Mouse (Mus musculus): ENCODE results near the gene Fbxl3. TPM values are rescaled to one million over a fixed set of nuclear protein-coding genes. Genes with fewer than 3 reads are reported as not detected.

The Fbxl3 gene
- 18.5 and 21.3 TPM in 2 replicates for polyA plus RNA-seq (2015; fragmentation: Nextera tagmentation; extraction: Ambion mirVana)

DNA sequence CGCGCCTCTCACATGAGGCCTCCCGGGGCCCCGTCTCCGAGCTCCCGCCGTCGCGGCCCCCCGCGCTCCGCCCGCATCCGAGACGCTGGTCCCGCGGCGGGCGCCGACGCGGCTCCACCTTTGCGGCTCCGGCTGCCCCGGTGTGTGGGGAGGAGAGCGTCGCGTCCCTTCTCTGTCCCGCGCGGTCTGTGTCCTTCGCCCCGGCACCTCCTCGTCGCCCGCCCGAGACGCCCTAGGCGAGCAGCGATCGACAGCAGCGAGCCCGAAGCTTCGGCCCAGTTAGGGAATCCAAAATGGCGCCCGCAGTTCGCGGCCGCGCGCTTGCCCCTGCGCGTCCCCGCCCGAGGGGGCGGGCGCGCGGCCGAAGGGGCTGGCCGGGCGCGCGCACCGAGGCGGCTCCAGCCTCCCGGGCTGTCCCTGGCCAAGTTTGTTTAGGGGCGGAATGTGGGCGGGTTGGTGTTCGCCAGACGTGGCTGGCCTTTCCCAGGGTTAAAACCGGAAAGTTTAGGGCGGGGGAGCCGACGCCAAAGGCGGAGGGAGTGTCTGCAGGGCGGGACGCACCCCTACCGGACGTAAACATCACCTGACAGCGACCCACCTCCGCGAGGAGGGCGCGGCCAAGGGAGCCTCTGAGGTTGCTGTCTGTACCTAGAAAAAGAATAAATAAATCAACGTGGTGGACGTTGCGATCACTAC is at the start of gene Fbxl3:
Fbxl3 (minus strand) TSS at position 329 of the 696 bp plus-strand sequence.
- ATAC-seq, result peak; percentile 87
- under 1% methylated on average over 83 of the region's 88 CpGs for WGBS
- Histone ChIP-seq H3K9ac (ENCODE audit: low read depth, low read length) (peak within 1 kb of the TSS; percentile 88), H3K4me2 (ENCODE audit: low read length) (peak within 1 kb of the TSS; percentile 81), H3K36me3 (ENCODE audit: control insufficient read depth, insufficient read depth, low read length) (peaks cover 3% of the 10 kb centered on the region; the same call in 1 of the 2 replicates), H3K9me3 (ENCODE audit: control insufficient read depth, low read length) (no peaks in the 10 kb centered on the region), H3K27ac (ENCODE audit: low read depth, low read length) (peak within 1 kb of the TSS; percentile 97), H3K4me1 (ENCODE audit: control insufficient read depth, insufficient read depth, low read depth, low read length) (peaks cover 18% of the 10 kb centered on the region), H3K4me3 (ENCODE audit: low read length) (peak within 1 kb of the TSS; percentile 79), H3K27me3 (replicated peaks; ENCODE audit: control insufficient read depth, insufficient read depth, low read length) (no peaks in the 10 kb centered on the region)

GRCm38 (mm10) chr14:103131991-103132390 is 32.6 kb upstream of the Fbxl3 start:
- Histone ChIP-seq H3K9ac (ENCODE audit: low read depth, low read length) (no peak overlapping the region), H3K4me3 (ENCODE audit: low read length) (no peak overlapping the region), H3K9me3 (ENCODE audit: control insufficient read depth, low read length) (no peaks in the 10 kb centered on the region), H3K4me1 (ENCODE audit: control insufficient read depth, insufficient read depth, low read depth, low read length) (no peaks in the 10 kb centered on the region), H3K4me2 (ENCODE audit: low read length) (no peak overlapping the region), H3K27ac (ENCODE audit: low read depth, low read length) (no peak overlapping the region), H3K36me3 (ENCODE audit: control insufficient read depth, insufficient read depth, low read length) (peaks cover 31% of the 10 kb centered on the region), H3K27me3 (replicated peaks; ENCODE audit: control insufficient read depth, insufficient read depth, low read length) (no peaks in the 10 kb centered on the region)
- WGBS, result 75% methylated on average over 2 of the region's 2 CpGs
- no peak for ATAC-seq

- Histone ChIP-seq H3K4me2 (ENCODE audit: low read length) (no peak overlapping the region), H3K27ac (ENCODE audit: low read depth, low read length) (no peak overlapping the region), H3K9me3 (ENCODE audit: control insufficient read depth, low read length) (no peaks in the 10 kb centered on the region), H3K9ac (ENCODE audit: low read depth, low read length) (no peak overlapping the region), H3K36me3 (ENCODE audit: control insufficient read depth, insufficient read depth, low read length) (peaks cover 41% of the 10 kb centered on the region), H3K4me3 (ENCODE audit: low read length) (no peak overlapping the region), H3K27me3 (replicated peaks; ENCODE audit: control insufficient read depth, insufficient read depth, low read length) (no peaks in the 10 kb centered on the region), H3K4me1 (ENCODE audit: control insufficient read depth, insufficient read depth, low read depth, low read length) (no peaks in the 10 kb centered on the region)
- 85% methylated on average over 6 of the region's 6 CpGs for WGBS
- no peak for ATAC-seq
Measured at GRCm38 (mm10) chr14:103125756-103126155, 26.4 kb upstream of the Fbxl3 start.

DNA sequence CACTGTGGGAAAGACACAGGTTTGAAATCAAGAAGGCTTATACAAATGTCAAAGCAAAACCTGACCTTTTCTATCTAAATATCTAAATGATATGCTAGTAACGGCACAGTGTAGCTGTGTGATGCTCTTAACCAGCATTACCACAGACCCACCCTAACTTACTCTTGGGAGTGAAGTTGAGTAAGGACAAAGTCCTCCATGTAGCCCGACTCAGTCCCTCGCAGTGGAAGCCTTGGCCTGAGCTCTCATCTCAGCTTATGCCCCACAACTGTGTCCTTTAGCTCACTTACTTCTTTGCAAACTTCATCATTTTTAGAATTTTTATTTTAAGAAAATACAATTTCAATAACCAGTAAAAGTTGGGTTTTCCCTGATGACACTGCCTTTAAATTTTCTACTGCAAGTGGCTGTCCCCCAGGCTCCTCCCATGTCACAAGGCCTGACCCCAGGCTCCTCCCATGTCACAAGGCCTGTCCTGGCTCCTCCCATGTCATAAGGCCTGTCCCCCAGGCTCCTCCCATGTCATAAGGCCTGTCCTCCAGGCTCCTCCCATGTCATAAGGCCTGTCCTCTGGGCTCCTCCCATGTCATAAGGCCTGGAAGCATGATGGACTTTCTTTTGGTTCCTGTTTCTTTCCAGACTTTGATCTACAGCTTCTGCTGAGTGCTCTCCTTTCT is 15.8 kb upstream of the Fbxl3 start:
- Histone ChIP-seq H3K27me3 (replicated peaks; ENCODE audit: control insufficient read depth, insufficient read depth, low read length) (no peaks in the 10 kb centered on the region), H3K9ac (ENCODE audit: low read depth, low read length) (no peak overlapping the region), H3K4me1 (ENCODE audit: control insufficient read depth, insufficient read depth, low read depth, low read length) (no peaks in the 10 kb centered on the region), H3K27ac (ENCODE audit: low read depth, low read length) (no peak overlapping the region), H3K9me3 (ENCODE audit: control insufficient read depth, low read length) (no peaks in the 10 kb centered on the region), H3K4me2 (ENCODE audit: low read length) (no peak overlapping the region), H3K4me3 (ENCODE audit: low read length) (no peak overlapping the region), H3K36me3 (ENCODE audit: control insufficient read depth, insufficient read depth, low read length) (peaks cover 49% of the 10 kb centered on the region)
- 98% methylated on average over 3 of the region's 3 CpGs for WGBS
- ATAC-seq, result no peak

GRCm38 (mm10) chr14:103112606-103113363 is 13.4 kb upstream of the Fbxl3 start:
- ATAC-seq, result no peak
- H3K4me2 ChIP-seq (ENCODE audit: low read length), result no peak overlapping the region
- peaks cover 35% of the 10 kb centered on the region for H3K36me3 ChIP-seq (ENCODE audit: control insufficient read depth, insufficient read depth, low read length)
- H3K9me3 ChIP-seq (ENCODE audit: control insufficient read depth, low read length), result no peaks in the 10 kb centered on the region
- H3K9ac ChIP-seq (ENCODE audit: low read depth, low read length), result no peak overlapping the region
- H3K4me1 ChIP-seq (ENCODE audit: control insufficient read depth, insufficient read depth, low read depth, low read length), result no peaks in the 10 kb centered on the region
- no peaks in the 10 kb centered on the region for H3K27me3 ChIP-seq (replicated peaks; ENCODE audit: control insufficient read depth, insufficient read depth, low read length)
- 89% methylated on average over 3 of the region's 3 CpGs for WGBS
- no peak overlapping the region for H3K27ac ChIP-seq (ENCODE audit: low read depth, low read length)
- no peak overlapping the region for H3K4me3 ChIP-seq (ENCODE audit: low read length)

GRCm38 (mm10) chr14:103109971-103110370 is 10.6 kb upstream of the Fbxl3 start:
- Histone ChIP-seq H3K27ac (ENCODE audit: low read depth, low read length) (no peak overlapping the region), H3K27me3 (replicated peaks; ENCODE audit: control insufficient read depth, insufficient read depth, low read length) (no peaks in the 10 kb centered on the region), H3K36me3 (ENCODE audit: control insufficient read depth, insufficient read depth, low read length) (peaks cover 16% of the 10 kb centered on the region), H3K9ac (ENCODE audit: low read depth, low read length) (no peak overlapping the region), H3K4me1 (ENCODE audit: control insufficient read depth, insufficient read depth, low read depth, low read length) (no peaks in the 10 kb centered on the region), H3K9me3 (ENCODE audit: control insufficient read depth, low read length) (no peaks in the 10 kb centered on the region), H3K4me3 (ENCODE audit: low read length) (no peak overlapping the region), H3K4me2 (ENCODE audit: low read length) (no peak overlapping the region)
- 81% methylated on average over 4 of the region's 4 CpGs for WGBS
- ATAC-seq, result no peak

GRCm38 (mm10) chr14:103106301-103106700 is 6.9 kb upstream of the Fbxl3 start:
- Histone ChIP-seq H3K9me3 (ENCODE audit: control insufficient read depth, low read length) (no peaks in the 10 kb centered on the region), H3K4me2 (ENCODE audit: low read length) (no peak overlapping the region), H3K4me1 (ENCODE audit: control insufficient read depth, insufficient read depth, low read depth, low read length) (no peaks in the 10 kb centered on the region), H3K27ac (ENCODE audit: low read depth, low read length) (no peak overlapping the region), H3K9ac (ENCODE audit: low read depth, low read length) (no peak overlapping the region), H3K36me3 (ENCODE audit: control insufficient read depth, insufficient read depth, low read length) (no peaks in the 10 kb centered on the region), H3K27me3 (replicated peaks; ENCODE audit: control insufficient read depth, insufficient read depth, low read length) (no peaks in the 10 kb centered on the region), H3K4me3 (ENCODE audit: low read length) (no peak overlapping the region)
- ATAC-seq, result no peak
- 95% methylated on average over 2 of the region's 2 CpGs for WGBS

- H3K36me3 ChIP-seq (ENCODE audit: control insufficient read depth, insufficient read depth, low read length), result no peaks in the 10 kb centered on the region
- H3K27ac ChIP-seq (ENCODE audit: low read depth, low read length), result no peak overlapping the region
- H3K9me3 ChIP-seq (ENCODE audit: control insufficient read depth, low read length), result no peaks in the 10 kb centered on the region
- no peak overlapping the region for H3K4me2 ChIP-seq (ENCODE audit: low read length)
- WGBS, result 72% methylated on average over 10 of the region's 10 CpGs
- ATAC-seq, result no peak
- no peaks in the 10 kb centered on the region for H3K27me3 ChIP-seq (replicated peaks; ENCODE audit: control insufficient read depth, insufficient read depth, low read length)
- H3K4me1 ChIP-seq (ENCODE audit: control insufficient read depth, insufficient read depth, low read depth, low read length), result peaks cover 2% of the 10 kb centered on the region; the same call in 1 of the 2 replicates
- H3K9ac ChIP-seq (ENCODE audit: low read depth, low read length), result no peak overlapping the region
- H3K4me3 ChIP-seq (ENCODE audit: low read length), result no peak overlapping the region
Measured at GRCm38 (mm10) chr14:103102731-103103335, 3.5 kb upstream of the Fbxl3 start.

GRCm38 (mm10) chr14:103102246-103102645 is 2.9 kb upstream of the Fbxl3 start:
- H3K4me1 ChIP-seq (ENCODE audit: control insufficient read depth, insufficient read depth, low read depth, low read length), result peaks cover 6% of the 10 kb centered on the region
- H3K4me2 ChIP-seq (ENCODE audit: low read length), result no peak overlapping the region
- no peaks in the 10 kb centered on the region for H3K27me3 ChIP-seq (replicated peaks; ENCODE audit: control insufficient read depth, insufficient read depth, low read length)
- no peak overlapping the region for H3K27ac ChIP-seq (ENCODE audit: low read depth, low read length)
- ATAC-seq, result no peak
- H3K4me3 ChIP-seq (ENCODE audit: low read length), result no peak overlapping the region
- no peaks in the 10 kb centered on the region for H3K9me3 ChIP-seq (ENCODE audit: control insufficient read depth, low read length)
- no peak overlapping the region for H3K9ac ChIP-seq (ENCODE audit: low read depth, low read length)
- WGBS, result 62% methylated on average over 6 of the region's 6 CpGs
- H3K36me3 ChIP-seq (ENCODE audit: control insufficient read depth, insufficient read depth, low read length), result no peaks in the 10 kb centered on the region

All from hindbrain, embryonic 16.5 days (tissue).